Mouse (Mus musculus): ENCODE data around the gene Txndc11. TPM values are rescaled to one million over a fixed set of nuclear protein-coding genes. Genes with fewer than 3 reads are reported as not detected.
"Not testable (repeated sequence)": the region's sequence is repeated elsewhere in the genome, so short reads cannot be mapped to it uniquely, and the experiment has no call there.

The Txndc11 gene
- polyA plus RNA-seq, 1 experiment from 2014 or later: 32.5 TPM

DNA sequence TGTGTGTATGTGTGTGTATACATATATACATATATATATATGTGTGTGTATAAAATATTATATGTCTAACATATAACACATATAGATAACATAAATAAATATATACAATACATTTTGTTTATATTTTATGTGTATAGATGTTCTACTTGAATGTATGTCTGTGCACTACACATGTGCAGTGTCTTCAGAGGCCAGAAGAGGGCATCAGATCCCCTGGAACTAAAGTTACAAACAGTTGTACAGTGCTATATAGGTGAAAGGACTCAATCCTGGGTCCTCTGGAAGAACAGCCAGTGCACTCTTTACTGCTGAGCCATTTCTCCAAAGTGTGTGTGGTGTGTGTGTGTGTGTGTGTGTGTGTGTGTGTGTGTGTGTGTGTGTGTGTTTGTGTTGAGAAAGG lies 20.1 kb upstream of the Txndc11 start:
- Histone ChIP-seq H3K4me1 (no peaks in the 10 kb centered on the region), H3K27ac (no peak overlapping the region), H3K4me3 (no peak overlapping the region), H3K9ac (no peak overlapping the region), H3K27me3 (replicated peaks) (no peaks in the 10 kb centered on the region), H3K9me3 (peaks cover 8% of the 10 kb centered on the region; the same call in 1 of the 2 replicates), H3K36me3 (peaks cover 54% of the 10 kb centered on the region), H3K4me2 (replicated peaks) (no peak overlapping the region)
- ATAC-seq (ENCODE audit: low FRiP score, low read depth): no peak

DNA sequence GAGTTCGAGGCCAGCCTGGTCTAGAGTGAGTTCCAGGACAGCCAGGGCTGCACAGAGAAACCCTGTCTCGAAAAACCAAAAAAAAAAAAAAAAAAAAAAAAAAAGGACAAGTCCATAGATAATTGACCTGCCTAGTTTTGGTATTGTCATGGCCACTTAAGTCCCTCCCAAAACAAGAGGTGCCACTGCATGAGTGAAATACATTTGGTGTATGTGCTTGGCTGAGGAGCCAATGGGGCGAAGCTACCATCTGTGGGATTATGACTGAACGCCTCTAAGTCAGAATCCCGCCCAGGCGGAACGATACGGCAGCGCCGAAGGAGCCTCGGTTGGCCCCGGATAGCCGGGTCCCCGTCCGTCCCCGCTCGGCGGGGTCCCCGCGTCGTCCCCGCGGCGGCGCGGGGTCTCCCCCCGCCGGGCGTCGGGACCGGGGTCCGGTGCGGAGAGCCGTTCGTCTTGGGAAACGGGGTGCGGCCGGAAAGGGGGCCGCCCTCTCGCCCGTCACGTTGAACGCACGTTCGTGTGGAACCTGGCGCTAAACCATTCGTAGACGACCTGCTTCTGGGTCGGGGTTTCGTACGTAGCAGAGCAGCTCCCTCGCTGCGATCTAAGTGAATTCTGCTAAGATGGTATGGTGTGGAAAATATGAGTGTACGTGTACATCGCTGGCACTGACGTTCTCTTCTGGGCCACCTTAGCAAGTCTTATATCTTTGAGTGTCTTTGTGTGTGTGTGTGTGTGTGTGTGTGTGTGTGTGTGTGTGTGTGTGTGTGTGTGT lies 9.4 kb upstream of the Txndc11 start:
- H3K4me1 ChIP-seq; H3K4me3 ChIP-seq; H3K9ac ChIP-seq; H3K27me3 ChIP-seq (replicated peaks); H3K27ac ChIP-seq; ATAC-seq (ENCODE audit: low FRiP score, low read depth); H3K4me2 ChIP-seq (replicated peaks); H3K9me3 ChIP-seq: not testable (repeated sequence)
- WGBS: 14% methylated on average over 56 of the region's 56 CpGs
- H3K36me3 ChIP-seq: peaks cover 48% of the 10 kb centered on the region

- Histone ChIP-seq H3K4me2 (replicated peaks) (peak overlapping the region; percentile 85), H3K9me3 (no peaks in the 10 kb centered on the region), H3K9ac (peak overlapping the region; percentile 93), H3K4me3 (peak overlapping the region; percentile 95), H3K36me3 (peaks cover 6% of the 10 kb centered on the region), H3K27me3 (replicated peaks) (no peaks in the 10 kb centered on the region), H3K4me1 (peaks cover 28% of the 10 kb centered on the region), H3K27ac (peak overlapping the region; percentile 75; the same call in 1 of the 2 replicates)
- no peak; the same call in 1 of the 2 replicates for ATAC-seq (ENCODE audit: low FRiP score, low read depth)
- WGBS: under 1% methylated on average over 34 of the region's 34 CpGs
Observed at GRCm38 (mm10) chr16:11133476-11134347, 738 bp downstream of the Txndc11 start.

GRCm38 (mm10) chr16:11132839-11133238 lies 1.6 kb downstream of the Txndc11 start:
- Histone ChIP-seq H3K4me1 (peaks cover 28% of the 10 kb centered on the region), H3K36me3 (peaks cover 10% of the 10 kb centered on the region), H3K27ac (no peak overlapping the region), H3K9ac (0 out of 2 replicates have a peak overlapping the region, but pooled peaks have one; percentile 30), H3K4me2 (replicated peaks) (peak overlapping the region; percentile 85), H3K9me3 (no peaks in the 10 kb centered on the region), H3K27me3 (replicated peaks) (no peaks in the 10 kb centered on the region), H3K4me3 (no peak overlapping the region)
- 17% methylated on average over 2 of the region's 2 CpGs for WGBS
- no peak for ATAC-seq (ENCODE audit: low FRiP score, low read depth)

DNA sequence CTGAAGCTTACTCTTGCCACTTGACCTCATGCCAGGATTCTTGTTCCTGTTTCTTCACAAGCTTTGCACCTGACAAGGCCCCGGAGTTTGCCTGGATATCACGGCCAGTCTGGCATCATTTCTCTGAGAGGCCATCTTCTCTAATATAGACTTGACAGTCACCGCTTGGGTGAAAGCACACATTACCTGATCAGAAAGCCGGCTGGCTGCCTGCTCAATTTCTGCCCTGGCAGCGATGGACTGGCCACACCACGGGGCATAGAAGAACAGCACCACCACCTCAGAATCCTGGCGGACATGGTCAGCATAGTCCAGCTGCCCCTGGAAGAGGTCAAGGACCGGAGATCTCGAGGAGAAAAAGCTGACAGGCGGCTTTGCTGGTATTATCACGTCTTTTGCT lies 6.1 kb downstream of the Txndc11 start:
- H3K4me1 ChIP-seq: peaks cover 18% of the 10 kb centered on the region
- H3K4me2 ChIP-seq (replicated peaks): no peak overlapping the region
- no peaks in the 10 kb centered on the region for H3K9me3 ChIP-seq
- 93% methylated on average over 11 of the region's 11 CpGs for WGBS
- no peak overlapping the region for H3K27ac ChIP-seq
- H3K36me3 ChIP-seq: peaks cover 29% of the 10 kb centered on the region; the same call in 1 of the 2 replicates
- H3K4me3 ChIP-seq: no peak overlapping the region
- no peak overlapping the region for H3K9ac ChIP-seq
- no peak for ATAC-seq (ENCODE audit: low FRiP score, low read depth)
- H3K27me3 ChIP-seq (replicated peaks): no peaks in the 10 kb centered on the region

DNA sequence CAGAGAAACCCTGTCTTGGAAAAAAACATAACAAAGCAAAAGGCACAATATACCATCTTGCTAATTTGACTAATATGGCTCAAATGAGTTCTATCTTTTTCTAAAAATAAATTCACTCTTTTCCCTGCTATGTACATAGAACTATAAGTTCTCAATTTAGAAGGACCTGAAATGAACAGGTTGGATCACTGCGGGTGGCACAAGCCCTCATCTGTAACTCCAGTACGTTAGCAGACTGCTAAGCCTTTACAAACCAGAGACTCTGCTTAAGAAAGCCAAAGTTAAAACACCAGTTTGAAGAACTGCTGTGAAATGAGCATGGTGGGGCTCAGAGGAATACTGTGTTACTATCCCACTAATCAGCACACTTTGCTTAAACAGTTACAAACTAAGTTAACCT lies 9.1 kb downstream of the Txndc11 start:
- no peak overlapping the region for H3K9ac ChIP-seq
- no peak for ATAC-seq (ENCODE audit: low FRiP score, low read depth)
- no peaks in the 10 kb centered on the region for H3K9me3 ChIP-seq
- 94% methylated on average over 2 of the region's 2 CpGs for WGBS
- no peaks in the 10 kb centered on the region for H3K4me1 ChIP-seq
- no peak overlapping the region for H3K4me3 ChIP-seq
- H3K4me2 ChIP-seq (replicated peaks): no peak overlapping the region
- H3K27me3 ChIP-seq (replicated peaks): no peaks in the 10 kb centered on the region
- peaks cover 36% of the 10 kb centered on the region; the same call in 1 of the 2 replicates for H3K36me3 ChIP-seq
- H3K27ac ChIP-seq: no peak overlapping the region

DNA sequence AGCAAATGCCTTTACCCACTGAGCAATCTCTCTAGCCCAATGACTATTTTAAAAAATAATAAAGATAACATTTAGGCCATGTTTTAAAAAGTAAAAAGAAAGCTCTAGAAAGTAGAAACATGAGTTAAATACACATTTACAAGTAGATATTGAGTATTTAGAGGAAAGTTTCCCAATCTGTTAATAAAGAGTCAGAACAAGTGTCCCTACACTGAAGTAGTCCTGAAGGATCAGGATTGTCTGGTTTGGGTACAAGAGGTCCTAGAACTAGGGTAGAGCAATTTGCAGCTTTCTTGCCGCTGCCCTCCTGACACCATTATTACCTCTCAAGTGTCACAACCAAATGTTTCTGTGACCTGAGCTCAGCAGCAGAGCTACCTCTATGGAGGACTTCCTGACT lies 10.3 kb downstream of the Txndc11 start:
- H3K4me3 ChIP-seq: no peak overlapping the region

DNA sequence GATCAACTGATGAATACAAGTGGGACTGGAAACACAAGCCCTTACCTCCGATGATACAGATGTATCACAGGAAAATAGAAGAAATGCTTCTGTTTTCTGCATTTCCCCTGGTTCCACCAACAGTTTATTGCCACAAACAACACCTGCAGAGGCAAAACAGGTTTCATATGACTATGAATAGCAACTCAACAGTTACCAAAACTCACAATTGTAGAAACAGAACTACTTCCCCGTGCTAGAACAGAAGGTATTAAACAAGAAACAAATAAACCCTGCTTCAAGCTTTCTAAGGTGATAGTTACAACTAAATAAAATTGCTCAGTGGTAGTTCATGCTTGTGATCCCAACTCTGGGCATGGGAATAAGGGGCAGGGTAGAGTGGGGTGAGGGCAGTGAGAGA lies 11.8 kb downstream of the Txndc11 start:
- 89% methylated on average over 2 of the region's 2 CpGs for WGBS

More for the DNA sequence above, 10.3 kb downstream of the Txndc11 start:
- no peak for ATAC-seq (ENCODE audit: low FRiP score, low read depth)
- WGBS: 86% methylated on average over 1 of the region's 1 CpGs
- Histone ChIP-seq H3K4me2 (replicated peaks) (no peak overlapping the region), H3K9me3 (no peaks in the 10 kb centered on the region), H3K36me3 (peaks cover 39% of the 10 kb centered on the region), H3K27me3 (replicated peaks) (no peaks in the 10 kb centered on the region), H3K27ac (no peak overlapping the region), H3K4me1 (no peaks in the 10 kb centered on the region), H3K9ac (no peak overlapping the region)

GRCm38 (mm10) chr16:11109198-11109740 lies 25.2 kb downstream of the Txndc11 start:
- no peaks in the 10 kb centered on the region for H3K4me1 ChIP-seq
- no peak overlapping the region for H3K27ac ChIP-seq
- no peak overlapping the region for H3K9ac ChIP-seq
- peaks cover 6% of the 10 kb centered on the region; the same call in 1 of the 2 replicates for H3K36me3 ChIP-seq
- no peaks in the 10 kb centered on the region for H3K27me3 ChIP-seq (replicated peaks)
- no peak overlapping the region for H3K4me3 ChIP-seq
- H3K4me2 ChIP-seq (replicated peaks): no peak overlapping the region
- no peaks in the 10 kb centered on the region for H3K9me3 ChIP-seq
- no peak for ATAC-seq (ENCODE audit: low FRiP score, low read depth)
- WGBS: 73% methylated on average over 4 of the region's 4 CpGs

More for the DNA sequence above, 11.8 kb downstream of the Txndc11 start:
- Histone ChIP-seq H3K4me1 (no peaks in the 10 kb centered on the region), H3K4me3 (no peak overlapping the region), H3K27me3 (replicated peaks) (no peaks in the 10 kb centered on the region), H3K36me3 (peaks cover 34% of the 10 kb centered on the region), H3K27ac (no peak overlapping the region), H3K9me3 (no peaks in the 10 kb centered on the region), H3K4me2 (replicated peaks) (no peak overlapping the region), H3K9ac (no peak overlapping the region)
- no peak for ATAC-seq (ENCODE audit: low FRiP score, low read depth)

- no peaks in the 10 kb centered on the region for H3K27me3 ChIP-seq (replicated peaks)
- WGBS: 83% methylated on average over 1 of the region's 1 CpGs
- H3K4me1 ChIP-seq: no peaks in the 10 kb centered on the region
- H3K27ac ChIP-seq: no peak overlapping the region
- H3K9me3 ChIP-seq: no peaks in the 10 kb centered on the region
- no peak overlapping the region for H3K4me2 ChIP-seq (replicated peaks)
- peaks cover 4% of the 10 kb centered on the region; the same call in 1 of the 2 replicates for H3K36me3 ChIP-seq
- H3K4me3 ChIP-seq: no peak overlapping the region
- no peak for ATAC-seq (ENCODE audit: low FRiP score, low read depth)
- no peak overlapping the region for H3K9ac ChIP-seq
Observed at GRCm38 (mm10) chr16:11104905-11105304, 29.5 kb downstream of the Txndc11 start.

- Histone ChIP-seq H3K9ac (no peak overlapping the region), H3K4me2 (replicated peaks) (no peak overlapping the region), H3K27me3 (replicated peaks) (no peaks in the 10 kb centered on the region), H3K27ac (no peak overlapping the region), H3K4me1 (no peaks in the 10 kb centered on the region), H3K9me3 (no peaks in the 10 kb centered on the region), H3K4me3 (no peak overlapping the region), H3K36me3 (peaks cover 2% of the 10 kb centered on the region; the same call in 1 of the 2 replicates)
- ATAC-seq (ENCODE audit: low FRiP score, low read depth): no peak
- 88% methylated on average over 3 of the region's 3 CpGs for WGBS
Observed at GRCm38 (mm10) chr16:11097301-11097700, 37.1 kb downstream of the Txndc11 start.
